Mouse (Mus musculus): ENCODE measurements around the gene Fam166a.

The Fam166a gene

DNA sequence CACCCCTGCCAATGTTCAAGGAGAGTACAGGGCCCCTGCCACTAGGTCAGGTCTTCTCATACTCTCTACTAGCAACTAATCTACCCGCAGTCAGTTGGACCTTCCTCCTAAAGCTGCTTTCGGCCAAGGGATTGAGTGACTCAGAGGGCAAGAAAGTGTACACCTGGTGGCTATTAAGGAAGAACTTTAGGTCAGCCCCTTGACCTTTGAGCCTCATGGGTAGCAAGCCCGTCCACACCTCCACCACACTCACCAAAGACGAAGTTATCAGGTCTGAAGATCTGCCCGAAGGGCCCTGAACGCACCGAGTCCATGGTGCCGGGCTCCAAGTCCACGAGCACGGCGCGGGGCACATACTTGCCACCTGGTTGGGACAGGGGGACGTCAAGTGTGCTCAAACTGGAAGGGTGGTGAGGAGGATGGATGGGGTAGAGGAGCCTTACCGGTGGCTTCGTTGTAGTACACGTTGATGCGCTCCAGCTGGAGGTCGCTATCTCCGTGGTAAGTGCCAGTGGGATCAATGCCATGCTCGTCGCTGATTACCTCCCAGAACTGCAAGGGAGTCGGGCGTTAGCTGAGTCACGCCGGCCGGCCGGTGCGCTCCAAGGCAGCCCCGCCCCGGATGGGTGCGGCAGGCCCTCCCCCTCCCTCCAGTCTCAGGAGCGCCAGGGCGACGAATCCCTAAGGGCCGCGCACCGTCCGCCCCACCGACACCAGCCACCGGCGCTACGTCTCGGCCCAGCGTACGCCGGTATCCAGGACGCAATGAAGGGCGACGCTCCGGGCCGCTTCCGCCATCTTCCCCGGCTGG, 5.3 kb downstream of the Fam166a start:
- in situ Hi-C loops (cut with MboI, MseI), result no loop called here

DNA sequence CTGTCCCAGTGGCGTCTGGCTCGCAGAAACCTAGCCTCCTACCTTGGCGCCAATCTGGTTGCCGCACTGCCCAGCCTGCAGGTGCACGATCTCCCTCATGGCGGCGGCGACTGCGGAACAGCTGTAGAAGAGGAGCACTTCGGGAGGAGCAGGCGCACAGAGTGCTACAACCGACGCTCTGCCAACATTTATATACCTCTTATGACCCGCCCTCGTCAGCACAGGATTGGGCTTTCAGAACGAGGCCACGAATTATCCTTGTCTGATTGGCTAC, 5.9 kb downstream of the Fam166a start, which contains the start of gene Tubb4b:
Tubb4b (minus strand) TSS at position 211 of the 274 bp plus-strand sequence.
- in situ Hi-C loops (cut with MboI, MseI), result no loop called here

DNA sequence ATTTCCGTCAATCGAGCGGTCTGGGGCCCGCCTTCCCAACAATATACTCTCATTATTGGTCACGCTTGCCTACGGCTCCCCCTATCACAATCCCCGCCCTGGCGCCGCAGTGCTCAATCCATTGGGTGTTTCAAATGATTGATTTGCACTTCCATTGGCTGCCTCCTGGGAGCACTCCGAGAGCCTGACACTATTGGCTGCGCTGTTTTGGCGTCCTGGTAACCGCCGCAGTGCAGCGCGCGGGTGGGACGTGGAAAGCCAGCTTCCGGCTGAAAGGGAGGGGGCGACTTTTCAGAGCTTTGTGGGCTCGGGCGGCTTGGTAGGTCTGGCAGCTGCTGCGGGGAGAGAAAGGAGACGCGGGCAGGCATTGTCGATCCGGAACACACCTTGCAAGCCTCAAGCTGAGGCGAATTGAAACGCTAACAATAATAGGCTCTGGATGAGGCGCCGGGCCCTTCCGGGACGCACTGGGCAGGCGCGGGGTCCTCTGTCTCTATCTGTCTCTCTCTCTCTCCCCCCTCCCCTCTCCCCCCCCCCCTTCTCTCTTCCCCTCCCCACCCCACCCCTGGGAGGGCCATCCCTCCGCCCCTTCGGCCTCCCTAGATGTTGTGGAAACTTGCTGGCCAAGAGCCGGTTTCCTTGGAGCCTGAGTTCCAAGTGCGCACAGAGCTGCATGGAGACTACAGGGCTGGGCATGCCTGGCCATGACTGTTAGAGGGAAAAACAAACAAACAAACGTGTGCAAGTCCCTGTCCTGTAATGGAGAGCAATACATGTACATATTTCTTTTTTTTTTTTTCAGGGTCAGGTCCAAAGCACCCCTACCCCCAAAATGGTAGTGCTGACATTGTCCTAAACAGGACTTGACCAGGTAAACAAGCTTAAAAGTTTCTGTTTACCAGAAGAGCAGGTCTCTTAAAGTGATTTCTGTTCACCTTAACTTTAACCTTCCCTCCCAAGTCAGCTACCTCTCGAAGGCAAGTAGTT, 6.5 kb downstream of the Fam166a start:
- in situ Hi-C loops (cut with MboI, MseI), result no loop called here

DNA sequence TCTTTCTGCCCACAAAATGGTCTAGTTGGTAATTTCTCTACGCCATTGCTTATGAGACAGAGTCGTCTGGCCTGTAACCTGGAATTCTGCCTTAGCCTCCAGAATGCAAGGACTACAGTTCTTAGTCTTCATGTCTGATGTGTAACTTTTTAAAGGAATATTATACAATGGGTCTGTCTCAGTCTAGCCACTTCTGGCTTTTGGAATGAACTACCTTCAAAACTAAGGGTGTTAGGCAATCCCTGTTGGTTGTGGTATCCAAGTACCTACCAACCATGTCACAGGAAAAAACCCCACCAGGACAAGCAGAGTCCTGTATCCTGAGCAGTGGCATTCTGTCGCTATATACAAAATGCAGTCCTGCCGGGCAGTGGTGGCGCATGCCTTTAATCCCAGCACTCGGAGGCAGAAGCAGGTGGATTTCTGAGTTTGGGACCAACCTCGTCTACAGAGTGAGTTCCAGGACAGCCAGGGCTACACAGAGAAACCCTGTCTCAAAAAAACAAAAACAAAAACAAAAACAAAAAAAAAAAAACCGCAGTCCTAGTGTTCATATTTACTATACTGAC, 7.3 kb downstream of the Fam166a start:
- in situ Hi-C loops (cut with MboI, MseI), result no loop called here

DNA sequence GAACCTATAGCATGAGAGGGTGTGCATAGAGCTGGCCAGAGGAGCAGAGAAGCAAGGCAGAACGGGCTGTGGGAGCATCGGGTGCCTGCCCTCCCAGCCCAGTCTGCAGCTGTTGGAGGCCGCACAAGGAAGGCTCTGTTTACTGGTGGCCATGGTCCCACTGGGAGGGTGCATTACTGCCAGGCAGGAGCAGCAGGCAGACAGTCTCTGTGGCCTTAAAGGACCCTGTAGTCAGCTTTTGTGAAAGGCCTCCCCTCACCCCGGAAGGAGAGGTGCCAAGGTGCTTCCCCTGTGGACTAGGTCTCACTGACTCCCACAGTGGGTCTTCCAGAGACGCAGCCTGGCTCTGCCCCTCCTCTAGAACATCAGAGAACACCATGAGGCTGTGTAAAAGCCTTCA, 8.3 kb downstream of the Fam166a start:
- in situ Hi-C loops (cut with MboI, MseI), result no loop called here

DNA sequence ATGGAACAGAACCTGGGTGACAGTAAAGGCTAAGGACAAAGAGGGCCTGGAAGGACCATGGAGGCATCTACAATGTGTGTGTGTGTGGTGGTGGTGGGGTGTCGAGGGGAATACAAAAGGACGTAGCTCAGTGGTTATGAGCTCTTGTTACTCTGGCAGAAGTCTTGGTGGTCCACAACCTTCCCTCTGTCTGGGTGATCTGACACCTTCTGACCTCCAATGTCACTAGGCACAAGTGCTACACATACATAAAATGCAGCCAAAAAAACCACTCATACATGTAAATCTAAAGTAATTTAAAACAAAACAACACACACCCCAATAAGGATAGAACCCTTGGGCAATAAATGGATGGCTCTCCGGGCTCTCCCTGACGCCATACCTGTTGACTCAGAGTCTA, 8.9 kb downstream of the Fam166a start:
- in situ Hi-C loops (cut with MboI, MseI), result no loop called here

DNA sequence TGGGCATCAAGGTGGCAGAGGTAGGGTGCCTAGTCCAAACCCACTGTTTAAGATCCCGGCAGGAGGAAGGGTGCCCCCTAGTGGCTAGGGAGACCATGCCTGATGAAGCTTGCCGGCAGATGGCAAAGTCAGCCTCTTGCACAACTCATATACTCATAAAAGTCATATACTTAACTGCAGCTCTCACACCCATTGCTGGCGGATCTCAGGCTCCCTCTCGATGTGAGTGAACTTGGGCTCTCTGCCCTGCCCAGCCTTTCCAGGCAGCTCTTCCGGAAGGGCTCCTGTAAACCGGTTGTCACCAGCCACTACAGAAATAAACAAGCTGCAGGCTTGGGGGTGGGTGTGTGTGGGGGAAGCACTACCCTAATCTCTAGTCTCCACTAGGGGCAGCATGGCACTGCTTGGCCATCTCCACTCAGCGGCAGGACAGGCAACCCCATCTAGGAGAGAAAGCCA, 9.9 kb downstream of the Fam166a start:
- in situ Hi-C loops (cut with MboI, MseI), result no loop called here

DNA sequence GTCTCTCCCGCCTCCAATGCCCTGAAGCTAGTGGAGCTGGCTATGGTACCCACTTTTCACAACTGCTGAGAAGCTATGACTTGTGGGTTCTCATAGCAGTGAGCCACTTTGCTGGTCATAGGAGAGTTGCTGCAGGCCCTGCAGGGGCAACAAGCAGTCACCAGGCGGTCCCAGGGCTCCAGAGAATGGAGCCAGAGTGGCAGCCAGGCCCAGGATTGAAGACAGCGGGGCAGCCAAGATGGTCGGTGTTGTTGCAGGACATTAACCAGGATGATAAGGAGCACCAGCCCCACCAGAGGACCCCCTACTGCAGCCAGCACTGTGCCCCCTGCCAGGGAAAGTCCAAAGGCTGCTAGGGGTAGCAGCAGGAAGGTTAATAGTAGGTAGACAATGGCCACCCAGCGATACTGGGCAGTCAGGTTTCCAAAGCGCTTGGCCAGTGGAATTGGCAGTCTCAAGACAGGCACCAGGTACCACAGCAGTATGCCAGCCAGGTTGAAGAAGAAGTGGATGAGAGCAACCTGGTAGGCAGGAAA, 10.5 kb downstream of the Fam166a start:
- in situ Hi-C loops (cut with MboI, MseI), result no loop called here

DNA sequence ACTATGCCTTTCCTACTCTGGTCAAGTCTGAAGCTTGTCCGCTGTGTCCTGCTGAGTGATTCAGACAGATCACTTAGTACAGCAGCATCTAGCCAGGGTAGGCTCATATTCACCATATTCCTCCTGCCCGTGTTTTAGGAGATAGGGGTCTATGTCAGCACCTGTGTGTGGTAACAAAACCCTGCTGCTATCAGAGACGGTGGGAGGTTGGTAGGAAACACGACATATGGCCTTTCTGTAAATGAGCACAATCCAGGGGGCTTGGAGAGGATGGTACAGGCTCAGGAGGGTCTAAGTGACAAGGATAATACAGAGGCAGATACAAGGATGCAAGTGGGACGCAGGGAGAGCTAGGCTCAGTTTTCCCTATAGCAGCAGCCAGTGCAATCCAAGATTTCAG, 11.0 kb downstream of the Fam166a start:
- in situ Hi-C loops (cut with MboI, MseI), result no loop called here

DNA sequence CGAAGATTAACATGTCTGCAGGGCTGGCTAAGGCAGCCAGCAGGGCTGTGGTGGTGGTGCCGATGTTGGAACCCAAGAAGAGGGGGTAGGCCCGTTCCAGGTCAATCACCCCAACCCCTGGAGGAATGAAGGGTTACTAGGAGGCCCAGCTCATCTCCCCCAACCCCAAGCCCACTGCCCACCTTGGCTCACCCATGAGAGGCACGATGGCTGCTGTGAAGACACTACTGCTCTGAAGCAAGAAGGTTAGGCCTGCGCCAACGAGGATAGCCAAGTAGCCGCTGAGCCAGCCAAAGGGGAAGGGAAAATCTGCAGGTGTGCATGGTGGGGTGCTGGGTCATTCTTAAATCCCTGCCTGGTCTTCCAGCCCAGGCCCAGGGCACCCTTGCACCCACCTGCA, 12.0 kb downstream of the Fam166a start:
- in situ Hi-C loops (cut with MboI, MseI), result loop anchor here (10.0 kb wide), 1 partner anchor 1674 kb away; the partner anchor contains the start of gene Surf6

DNA sequence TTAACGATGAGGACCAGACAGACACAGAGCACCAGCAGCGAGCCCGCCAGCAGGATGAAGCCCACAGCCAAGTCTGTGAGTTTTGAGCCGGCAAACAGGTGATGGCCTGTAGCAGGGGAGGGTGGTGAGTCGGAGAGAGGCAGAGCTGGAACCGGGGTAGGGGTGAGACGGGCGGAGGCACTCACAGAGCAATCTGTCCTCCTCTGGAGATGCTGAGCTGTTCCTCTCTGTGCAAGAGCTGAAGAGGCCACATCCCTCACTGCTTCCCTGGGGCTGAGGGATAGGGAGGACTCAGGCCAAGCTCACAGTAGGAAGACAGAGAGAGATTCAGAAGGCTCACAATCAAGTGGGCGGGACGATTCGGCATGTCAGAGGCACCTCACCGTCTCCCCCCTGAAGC, 12.5 kb downstream of the Fam166a start:
- in situ Hi-C loops (cut with MboI, MseI), result loop anchor here (10.0 kb wide), 1 partner anchor 1674 kb away; the partner anchor contains the start of gene Surf6

DNA sequence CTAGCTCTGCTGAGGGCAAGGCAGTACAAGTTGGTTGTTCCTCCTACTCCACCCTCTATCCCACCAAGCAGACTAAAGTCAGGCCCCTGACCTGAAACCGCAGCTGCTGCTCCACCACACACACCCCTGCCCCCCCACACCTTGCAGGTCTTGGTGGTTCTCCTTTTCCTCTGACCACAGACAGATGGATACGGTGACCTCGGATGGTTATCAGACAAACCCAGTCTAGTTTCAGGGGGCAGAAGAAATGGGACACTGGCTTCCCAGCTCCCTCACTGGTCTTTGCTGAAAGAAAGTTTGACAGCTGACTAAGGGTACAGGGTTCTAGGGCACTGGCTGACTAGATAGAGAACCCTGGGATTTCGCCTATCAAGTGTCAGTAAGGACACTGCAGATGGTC, 14.9 kb downstream of the Fam166a start:
- in situ Hi-C loops (cut with MboI, MseI), result loop anchor here (10.0 kb wide), 1 partner anchor 1671 kb away; the partner anchor contains the start of gene Surf6

DNA sequence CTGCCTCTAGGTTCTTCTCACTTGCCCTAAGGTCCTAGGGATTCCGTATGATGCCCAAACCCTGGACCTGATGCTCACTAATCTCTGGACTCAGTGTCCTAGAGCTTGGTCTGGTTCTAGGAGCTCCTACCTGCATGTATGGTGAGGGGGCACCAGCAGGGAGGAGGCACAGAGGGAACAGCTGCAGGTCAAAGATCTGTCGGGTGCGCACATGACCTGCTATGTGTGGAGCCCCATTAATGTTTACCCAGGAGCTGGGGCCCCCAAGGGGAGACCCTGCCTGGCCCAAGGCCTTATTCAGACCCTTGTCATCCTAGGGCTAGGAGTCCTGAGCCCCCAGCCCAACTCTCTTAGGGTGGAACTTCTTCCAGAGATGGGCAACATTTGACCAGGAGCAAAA, 15.5 kb downstream of the Fam166a start, which contains the start of gene Slc34a3:
Slc34a3 (minus strand) TSS at position 315 of the 400 bp plus-strand sequence.
- in situ Hi-C loops (cut with MboI, MseI), result loop anchor here (10.0 kb wide), 1 partner anchor 1671 kb away; the partner anchor contains the start of gene Surf6

DNA sequence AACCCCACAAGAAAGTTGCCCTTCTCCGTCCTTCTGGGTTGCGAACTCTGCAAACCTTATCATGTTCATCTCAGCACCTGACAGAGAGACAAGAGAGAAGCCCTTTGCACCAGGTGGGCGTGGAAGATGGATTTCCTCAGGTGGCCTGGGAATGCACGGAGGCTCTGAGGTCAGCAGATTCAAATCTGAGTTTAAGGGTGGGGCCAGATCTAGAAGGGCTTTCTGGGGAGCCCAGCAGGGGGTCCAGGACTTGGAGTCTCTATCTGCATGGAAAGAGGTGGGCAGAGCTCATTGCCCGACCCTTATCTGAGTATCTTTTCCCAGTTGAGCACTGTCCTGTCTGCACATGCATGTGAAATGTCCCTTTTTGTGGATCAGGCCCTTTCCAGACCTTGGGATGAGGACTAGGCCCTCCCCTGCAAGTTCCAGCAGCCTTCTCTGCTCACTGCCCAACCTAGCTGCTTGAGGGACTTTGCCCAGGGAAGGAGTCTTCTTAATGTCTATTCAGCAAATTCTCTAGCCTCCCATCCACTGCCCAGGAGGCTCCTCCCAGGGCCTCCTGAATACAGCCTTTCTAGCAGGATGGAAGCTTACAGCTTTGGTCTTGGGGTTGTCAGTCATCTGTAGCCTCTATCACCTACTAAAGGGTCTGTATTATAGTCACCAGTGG, 16.1 kb downstream of the Fam166a start:
- in situ Hi-C loops (cut with MboI, MseI), result loop anchor here (10.0 kb wide), 1 partner anchor 1670 kb away; the partner anchor contains the start of gene Surf6

DNA sequence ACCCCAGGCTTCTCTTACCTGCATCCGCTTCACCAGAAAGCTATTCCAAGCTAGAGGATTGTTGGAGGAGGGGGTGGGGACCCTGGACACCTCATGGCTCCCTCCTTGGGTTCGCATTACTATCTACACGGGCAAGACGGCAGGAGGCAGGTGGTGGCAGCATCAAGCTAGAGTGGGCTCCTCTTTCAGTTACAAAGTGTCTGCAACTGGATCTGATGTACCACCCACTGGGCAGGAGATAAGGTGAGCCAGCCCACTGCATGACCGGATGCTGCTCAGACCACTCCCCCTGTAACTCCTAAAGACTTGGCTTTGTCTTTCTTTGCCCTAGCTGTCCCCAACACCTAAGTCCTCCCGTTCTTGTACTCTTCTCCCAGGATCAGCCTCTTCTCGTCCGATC, 18.1 kb downstream of the Fam166a start, which contains the start of gene Rnf224:
Rnf224 (minus strand) TSS at position 174 of the 400 bp plus-strand sequence.
- in situ Hi-C loops (cut with MboI, MseI), result loop anchor here (10.0 kb wide), 1 partner anchor 1668 kb away; the partner anchor contains the start of gene Surf6

DNA sequence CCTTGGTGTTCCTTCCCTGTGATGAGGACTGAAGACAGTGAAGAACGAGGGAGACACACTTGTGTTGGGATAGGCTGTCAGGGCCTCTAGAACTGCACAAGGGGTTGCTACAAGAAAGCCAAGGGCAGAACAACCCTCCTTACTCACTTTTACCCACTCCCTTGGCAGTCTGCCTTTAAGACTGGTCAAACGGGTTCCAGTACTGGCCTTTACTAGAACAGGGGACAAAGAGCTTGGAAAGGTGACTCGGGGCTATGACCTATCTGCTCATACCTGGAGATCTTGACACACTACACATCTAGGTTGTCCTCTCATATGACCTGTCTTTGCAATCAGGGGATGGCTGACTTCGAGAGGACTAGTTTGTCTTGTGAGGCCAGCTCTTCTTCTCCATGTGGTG, 19.0 kb downstream of the Fam166a start:
- in situ Hi-C loops (cut with MboI, MseI), result loop anchor here (10.0 kb wide), 1 partner anchor 1667 kb away; the partner anchor contains the start of gene Surf6

DNA sequence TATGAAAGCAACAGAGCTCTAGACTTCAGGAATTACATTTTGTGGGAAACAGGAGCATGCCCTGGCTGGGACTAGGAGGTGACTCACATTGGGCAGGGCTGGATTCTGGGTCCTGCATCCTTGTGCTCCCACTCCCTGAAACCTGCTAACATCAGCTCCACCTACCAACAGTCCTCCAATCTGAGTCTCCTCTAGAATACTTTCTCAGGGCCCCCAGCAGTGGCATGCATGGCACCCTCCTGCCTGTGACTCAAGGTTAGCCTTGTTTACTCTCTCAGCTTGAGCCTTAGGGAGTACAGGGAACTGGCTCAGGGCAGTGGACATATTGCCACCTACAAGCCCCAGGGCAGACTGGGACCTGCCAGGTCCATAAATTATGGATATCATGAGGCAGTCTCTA, 19.6 kb downstream of the Fam166a start:
- in situ Hi-C loops (cut with MboI, MseI), result loop anchor here (10.0 kb wide), 1 partner anchor 1667 kb away; the partner anchor contains the start of gene Surf6

DNA sequence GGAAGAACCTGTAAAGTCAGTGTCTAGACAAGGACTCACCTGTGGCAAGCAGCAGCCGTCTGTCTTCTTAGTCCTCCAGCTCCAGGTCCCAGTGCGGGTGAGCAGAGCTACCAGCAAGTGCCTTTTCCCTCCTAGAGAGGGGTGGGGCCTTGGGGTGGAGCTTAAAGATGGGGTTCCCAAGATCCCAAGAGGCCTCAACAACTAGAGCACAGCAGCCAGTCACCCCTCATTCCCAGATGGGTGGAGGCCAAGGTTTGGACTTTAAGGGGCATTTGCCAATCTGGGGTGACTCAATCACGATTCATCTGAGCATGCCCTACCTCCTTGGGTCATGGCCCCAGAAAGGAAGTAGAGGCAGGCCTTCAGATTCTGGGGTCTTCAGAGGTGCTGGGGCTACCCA, 21.2 kb downstream of the Fam166a start:
- in situ Hi-C loops (cut with MboI, MseI), result loop anchor here (10.0 kb wide), 1 partner anchor 1665 kb away; the partner anchor contains the start of gene Surf6

DNA sequence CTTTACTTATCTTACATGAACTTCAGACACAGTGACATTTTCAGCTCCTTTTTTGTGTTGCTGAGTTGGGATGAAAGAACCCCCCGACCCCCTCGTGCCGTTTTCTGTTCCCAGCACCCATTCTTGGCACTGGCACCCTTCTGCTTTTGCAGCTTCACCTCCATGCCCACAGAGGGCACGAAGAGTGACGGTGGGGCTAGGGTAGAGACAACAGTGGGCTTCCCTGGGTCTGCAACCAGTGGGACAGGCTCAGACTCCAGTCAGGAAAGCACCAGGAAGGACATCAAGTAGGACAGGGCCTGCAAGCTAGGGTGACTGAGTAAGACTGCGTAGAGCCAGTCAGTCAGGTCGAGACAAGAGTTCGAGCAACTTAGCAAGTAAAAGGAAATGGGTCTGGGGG, 21.8 kb downstream of the Fam166a start:
- in situ Hi-C loops (cut with MboI, MseI), result no loop called here

DNA sequence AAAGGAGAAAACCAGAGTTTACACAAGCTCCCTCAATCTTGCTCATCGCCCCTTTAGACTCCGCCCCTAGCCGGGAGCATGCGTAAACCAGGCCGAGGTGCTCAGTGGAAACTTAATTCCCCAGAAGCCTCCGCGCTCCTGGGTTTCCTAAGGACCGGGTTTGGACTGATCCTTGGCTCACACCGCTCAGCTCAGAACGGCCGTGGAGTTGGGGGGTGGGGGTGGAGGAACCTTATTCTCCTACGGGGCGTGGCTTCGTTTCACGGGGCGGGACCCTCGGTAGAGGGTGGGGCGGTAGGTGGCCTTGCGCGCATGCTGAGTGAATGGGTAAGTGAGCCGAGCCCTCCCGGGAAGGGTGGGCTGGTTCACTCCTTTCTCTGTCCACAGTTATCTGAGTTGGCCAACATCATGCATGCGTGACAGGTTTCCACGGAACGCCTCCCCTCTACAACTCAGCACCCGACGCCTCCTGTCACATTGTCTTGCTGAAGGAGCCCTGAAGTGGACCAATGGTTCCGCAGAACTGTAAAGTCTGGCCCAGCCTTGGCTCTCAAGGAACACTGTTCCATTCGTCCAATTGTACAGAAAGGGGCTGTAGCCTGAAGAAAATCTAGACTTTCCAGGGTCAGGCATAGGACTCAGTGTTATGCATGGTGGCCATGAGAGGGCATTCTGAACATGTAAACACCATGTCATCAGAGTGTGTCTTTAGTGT, 22.3 kb downstream of the Fam166a start:
- in situ Hi-C loops (cut with MboI, MseI), result no loop called here
